Mouse (Mus musculus) bone marrow macrophage, adult 2 months (primary cell): ENCODE data around the gene Fam222a.

Experiments
- CTCF ChIP-seq: IDR thresholded peaks from 2 replicates; pipeline ENCODE4 v1.5.1; 2012; ENCODE audit warnings: low read depth, mild to moderate bottlenecking, low read length, moderate library complexity
- POLR2A ChIP-seq: IDR thresholded peaks from 2 replicates; pipeline ENCODE4 v1.6.1; 2012; ENCODE audit warnings: mild to moderate bottlenecking, low read depth, low read length, borderline replicate concordance

DNA sequence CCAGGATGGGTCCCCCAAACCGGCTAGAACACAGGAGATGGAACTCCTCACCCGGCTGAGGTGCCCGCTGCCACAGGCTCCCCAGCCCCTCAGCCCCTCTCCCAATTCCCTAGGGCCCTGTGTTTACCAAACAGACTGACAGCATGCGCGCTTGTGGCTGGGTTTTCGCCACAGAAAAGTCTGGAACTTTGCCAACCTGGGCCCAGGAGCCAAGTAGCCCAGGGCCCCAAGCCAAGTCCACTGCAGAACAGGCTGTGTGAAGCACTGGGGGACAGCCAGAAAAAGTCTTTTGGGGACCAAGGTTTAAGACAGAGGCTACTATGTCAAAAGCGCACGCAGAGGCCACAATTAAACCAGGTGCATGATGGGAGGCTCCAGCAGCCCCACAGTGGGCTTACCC lies 39.8 kb downstream of the Fam222a start:
- no peak for TF ChIP-seq POLR2A
- TF ChIP-seq CTCF, result no peak
